Mouse (Mus musculus): ENCODE results near the gene Pde4dip.

DNA sequence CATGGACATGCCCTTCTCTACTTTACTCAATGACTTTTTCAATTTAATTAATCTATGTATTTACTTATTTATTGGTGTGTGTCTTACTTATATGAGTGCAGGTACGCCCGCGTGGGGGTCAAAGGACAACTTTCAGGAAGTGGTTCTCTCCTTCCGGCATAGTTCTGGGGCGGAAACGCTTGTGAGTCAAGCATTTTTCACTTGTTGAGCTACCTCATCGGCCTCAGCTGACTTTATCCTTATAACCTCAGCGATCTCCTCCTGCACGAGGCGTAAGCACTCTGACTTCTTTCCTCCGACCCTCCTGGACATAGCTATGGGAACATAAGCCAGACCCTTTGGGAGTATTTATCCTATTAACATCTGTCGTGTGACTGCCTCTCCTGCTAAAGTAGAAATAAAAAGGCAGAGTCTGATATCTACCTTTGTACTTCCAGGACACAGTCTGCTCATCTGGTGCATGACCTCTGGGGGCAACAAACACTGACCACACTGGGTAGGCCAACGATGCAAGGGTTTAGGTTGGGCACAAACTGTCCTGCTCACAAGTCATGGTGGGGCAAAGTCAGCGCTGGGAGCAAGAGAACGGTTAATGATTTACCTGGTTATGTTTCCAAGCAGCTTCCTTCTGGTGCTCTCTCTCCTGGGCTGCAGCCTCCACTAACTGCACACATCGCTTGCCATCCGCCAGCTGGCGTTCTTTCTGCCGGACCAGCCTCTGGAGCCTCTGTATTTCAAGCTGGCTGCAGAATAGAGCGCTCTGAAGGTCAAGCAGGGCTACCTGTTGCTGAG lies 132.0 kb downstream of the Pde4dip start:
- no peak for TF ChIP-seq CTCF (IDR thresholded peaks at IDR 0.05; ENCODE audit: borderline replicate concordance, control insufficient read depth, extremely low read depth, insufficient read depth, low read length, poor library complexity)
- no peak for TF ChIP-seq POLR2A (IDR thresholded peaks at IDR 0.05; ENCODE audit: control insufficient read depth, extremely low read depth, insufficient read depth, low read length, poor library complexity)
